Mouse (Mus musculus): Measurements from ENCODE around the gene Trim60. TPM values are rescaled to one million over a fixed set of nuclear protein-coding genes. Genes with fewer than 3 reads are reported as not detected.

Trim60 gene
- polyA plus RNA-seq, 1 experiment from 2014 or later: not detected

DNA sequence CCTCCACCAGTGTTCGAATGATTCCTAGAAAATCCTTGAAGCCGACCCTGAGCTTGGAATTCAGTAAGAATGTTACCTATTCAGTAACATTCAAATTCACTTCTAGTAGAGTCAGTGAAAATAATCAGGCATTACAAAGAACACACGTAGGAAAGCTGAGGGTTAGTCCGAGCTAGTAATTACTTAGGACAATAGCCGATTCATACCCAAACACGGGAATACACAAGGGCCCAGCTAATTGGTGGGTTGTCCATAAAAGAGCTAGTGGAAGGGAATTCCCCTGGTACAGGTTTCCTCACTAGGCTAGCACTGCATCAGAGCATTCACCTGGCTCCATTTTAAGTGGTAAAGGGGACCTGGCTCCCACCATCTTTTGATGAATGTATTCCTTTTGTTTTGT is 66.3 kb downstream of the Trim60 start:
- Histone ChIP-seq H3K4me1 (replicated peaks; ENCODE audit: control insufficient read depth, insufficient read depth, low read length) (peaks cover 3% of the 10 kb centered on the region; the same call in 1 of the 2 replicates), H3K4me3 (ENCODE audit: low read depth, low read length) (no peak overlapping the region), H3K4me2 (ENCODE audit: low read length) (no peak overlapping the region), H3K27me3 (replicated peaks; ENCODE audit: control insufficient read depth, insufficient read depth, low read length) (no peaks in the 10 kb centered on the region), H3K27ac (ENCODE audit: low read depth) (no peak overlapping the region), H3K36me3 (ENCODE audit: control insufficient read depth, insufficient read depth, low read length) (no peaks in the 10 kb centered on the region), H3K9ac (ENCODE audit: low read length) (no peak overlapping the region), H3K9me3 (ENCODE audit: control insufficient read depth, low read length) (no peaks in the 10 kb centered on the region)
- no peak for ATAC-seq (replicated peaks; ENCODE audit: low FRiP score, low TSS enrichment, low read depth)
- DNase-seq (ENCODE audit: low spot score): no peak
- 92% methylated on average over 6 of the region's 6 CpGs for WGBS

Other genes starting within 250 kb of the Trim60 start
- 12.4 and 18.1 TPM in 2 replicates for gene Klhl2, start 168.6 kb downstream of the Trim60 start, polyA plus RNA-seq (2014; fragmentation: Nextera tagmentation; extraction: Ambion mirVana)
- 36.4 and 44.1 TPM in 2 replicates for gene Tmem192, start 71.4 kb downstream of the Trim60 start, polyA plus RNA-seq (2014; fragmentation: Nextera tagmentation; extraction: Ambion mirVana)
- not detected in 2 replicates for gene Trim75, start 30.8 kb downstream of the Trim60 start, polyA plus RNA-seq (2014; fragmentation: Nextera tagmentation; extraction: Ambion mirVana)
- gene Trim61, start 61 bp downstream of the Trim60 start, polyA plus RNA-seq (2014; fragmentation: Nextera tagmentation; extraction: Ambion mirVana): 0.39 TPM in 1 of 2 replicates, not detected in the other
- gene Apela, start 18.8 kb upstream of the Trim60 start, polyA plus RNA-seq (2014; fragmentation: Nextera tagmentation; extraction: Ambion mirVana): 6.5 and 7.1 TPM in 2 replicates
- gene Gm10663, start 56.4 kb upstream of the Trim60 start, polyA plus RNA-seq (2014; fragmentation: Nextera tagmentation; extraction: Ambion mirVana): not detected in 2 replicates
- gene BC030870, start 111.0 kb upstream of the Trim60 start, polyA plus RNA-seq (2014; fragmentation: Nextera tagmentation; extraction: Ambion mirVana): 12.0 and 14.3 TPM in 2 replicates

All from intestine, embryonic 14.5 days (tissue).